Mouse (Mus musculus) MEL (cell line): ENCODE data around the gene Cux1. TPM values are rescaled to one million over a fixed set of nuclear protein-coding genes. Genes with fewer than 3 reads are reported as not detected.

Experiments
- DNase-seq: peaks from one replicate; pipeline ENCODE4 v3.0.0; 2011; ENCODE audit warnings: low read depth, low spot score
- H3K27ac ChIP-seq: 2 replicates; pipeline ENCODE4 v1.5.1; 2012; ENCODE audit warnings: low read depth, mild to moderate bottlenecking, control low read depth, low read length, moderate library complexity; ENCODE audit not compliant: control insufficient read depth
- H3K27me3 ChIP-seq, 2 experiments: fragments of 150-350 bp in 1 of 2; sonication (generic) in 1 of 2; 2 replicates each; pipeline ENCODE4 v1.6.1; 2012; ENCODE audit warnings: low read length in 2 of 2, mild to moderate bottlenecking in 2 of 2, improper control_type of control experiment in 1 of 2, moderate library complexity in 1 of 2; ENCODE audit not compliant: insufficient read depth in 2 of 2, control insufficient read depth in 1 of 2
- H3K36me3 ChIP-seq, 2 experiments: 2 replicates each; pipeline ENCODE4 v1.6.1; 2012 to 2014; ENCODE audit warnings: low read length in 2 of 2, improper control_type of control experiment in 1 of 2, inconsistent platforms in 1 of 2, mild to moderate bottlenecking in 1 of 2; ENCODE audit not compliant: insufficient read depth in 2 of 2, control insufficient read depth in 1 of 2
- H3K4me1 ChIP-seq, 2 experiments: fragments of 150-350 bp in 1 of 2; sonication (generic) in 1 of 2; 2 replicates each; pipeline ENCODE4 v1.6.1; 2012; ENCODE audit warnings: low read length in 2 of 2, improper control_type of control experiment in 1 of 2, mild to moderate bottlenecking in 1 of 2; ENCODE audit not compliant: insufficient read depth in 2 of 2, control insufficient read depth in 1 of 2
- H3K4me3 ChIP-seq, 2 experiments: fragments of 150-350 bp in 1 of 2; sonication (generic) in 1 of 2; 2 replicates each; pipeline ENCODE4 v1.5.1; 2012; ENCODE audit warnings: low read depth in 2 of 2, low read length in 2 of 2, mild to moderate bottlenecking in 2 of 2, moderate library complexity in 2 of 2, control low read depth in 1 of 2, improper control_type of control experiment in 1 of 2; ENCODE audit not compliant: control insufficient read depth in 1 of 2, insufficient read depth in 1 of 2
- H3K79me2 ChIP-seq: 2 replicates; pipeline ENCODE4 v1.6.1; 2012; ENCODE audit warnings: mild to moderate bottlenecking, low read length, moderate library complexity; ENCODE audit not compliant: control insufficient read depth, poor library complexity, insufficient read depth
- H3K9ac ChIP-seq: 2 replicates; pipeline ENCODE4 v1.6.1; 2012; ENCODE audit warnings: low read depth, mild to moderate bottlenecking, control low read depth, low read length, moderate library complexity; ENCODE audit not compliant: control insufficient read depth, poor library complexity, severe bottlenecking
- H3K9me3 ChIP-seq: fragments of 150-350 bp; sonication (generic); replicated peaks from 2 replicates; pipeline ENCODE4 v1.6.1; 2012; ENCODE audit warnings: mild to moderate bottlenecking, low read length, improper control_type of control experiment, moderate library complexity; ENCODE audit not compliant: insufficient read depth
- BHLHE40 ChIP-seq: IDR thresholded peaks from 2 replicates; pipeline ENCODE4 v1.6.1; 2012; ENCODE audit warnings: low read depth, mild to moderate bottlenecking, inconsistent platforms, low read length, improper control_type of control experiment, borderline replicate concordance
- CHD1 ChIP-seq: IDR thresholded peaks from 2 replicates; pipeline ENCODE4 v1.6.1; 2012; ENCODE audit warnings: low read depth, mild to moderate bottlenecking, inconsistent platforms, low read length, improper control_type of control experiment
- CHD2 ChIP-seq: IDR thresholded peaks from 2 replicates; pipeline ENCODE4 v1.6.1; 2011; ENCODE audit warnings: low read length, improper control_type of control experiment
- CTCF ChIP-seq, 3 experiments: IDR thresholded peaks in 2 of 3; conservative IDR thresholded peaks in 1 of 3; 2 replicates each; pipeline ENCODE4 v1.5.1; 2011 to 2012; ENCODE audit warnings: low read length in 3 of 3, low read depth in 2 of 3, mild to moderate bottlenecking in 2 of 3, improper control_type of control experiment in 1 of 3, inconsistent platforms in 1 of 3, mixed read lengths in 1 of 3, moderate library complexity in 1 of 3; ENCODE audit not compliant: control insufficient read depth in 1 of 3, insufficient read depth in 1 of 3, poor library complexity in 1 of 3, severe bottlenecking in 1 of 3
- E2F4 ChIP-seq: IDR thresholded peaks from 2 replicates; pipeline ENCODE4 v1.6.1; 2011; ENCODE audit warnings: low read depth, low read length, improper control_type of control experiment, borderline replicate concordance
- ELF1 ChIP-seq: IDR thresholded peaks from 2 replicates; pipeline ENCODE4 v1.6.1; 2014; ENCODE audit warnings: low read depth, mild to moderate bottlenecking, inconsistent platforms, low read length, improper control_type of control experiment, moderate library complexity
- EP300 ChIP-seq, 2 experiments: IDR thresholded peaks; 2 replicates each; pipeline ENCODE4 v1.6.1; 2011; ENCODE audit warnings: improper control_type of control experiment in 2 of 2, low read length in 2 of 2, low read depth in 1 of 2, mild to moderate bottlenecking in 1 of 2
- ETS1 ChIP-seq: IDR thresholded peaks from 2 replicates; pipeline ENCODE4 v1.6.1; 2012; ENCODE audit warnings: low read depth, mild to moderate bottlenecking, inconsistent platforms, low read length, improper control_type of control experiment, moderate library complexity
- GABPA ChIP-seq: IDR thresholded peaks from 2 replicates; pipeline ENCODE4 v1.6.1; 2012; ENCODE audit warnings: low read depth, mild to moderate bottlenecking, inconsistent platforms, low read length, improper control_type of control experiment, moderate library complexity
- GATA1 ChIP-seq: IDR thresholded peaks from 2 replicates; pipeline ENCODE4 v1.6.1; 2011; ENCODE audit warnings: low read depth, low read length, improper control_type of control experiment
- HCFC1 ChIP-seq: IDR thresholded peaks from 2 replicates; pipeline ENCODE4 v1.6.1; 2012; ENCODE audit warnings: low read depth, mild to moderate bottlenecking, inconsistent platforms, low read length, improper control_type of control experiment, moderate library complexity
- KAT2A ChIP-seq: conservative IDR thresholded peaks from 2 replicates; pipeline ENCODE4 v1.6.1; 2012; ENCODE audit warnings: low read depth, low read length, improper control_type of control experiment, inconsistent platforms
- MAFK ChIP-seq: IDR thresholded peaks from 2 replicates; pipeline ENCODE4 v1.6.1; 2011; ENCODE audit warnings: low read depth, mild to moderate bottlenecking, low read length, improper control_type of control experiment, borderline replicate concordance
- MAX ChIP-seq: IDR thresholded peaks from 2 replicates; pipeline ENCODE4 v1.6.1; 2011; ENCODE audit warnings: low read length, improper control_type of control experiment
- MAZ ChIP-seq: IDR thresholded peaks from 2 replicates; pipeline ENCODE4 v1.6.1; 2012; ENCODE audit warnings: low read depth, mild to moderate bottlenecking, inconsistent platforms, low read length, improper control_type of control experiment
- MXI1 ChIP-seq: IDR thresholded peaks from 2 replicates; pipeline ENCODE4 v1.6.1; 2011; ENCODE audit warnings: mild to moderate bottlenecking, low read depth, low read length, improper control_type of control experiment
- MYB ChIP-seq: IDR thresholded peaks from 2 replicates; pipeline ENCODE4 v1.6.1; 2011; ENCODE audit warnings: mild to moderate bottlenecking, low read depth, low read length, improper control_type of control experiment
- POLR2A ChIP-seq, 2 experiments: IDR thresholded peaks; 2 replicates each; pipeline ENCODE4 v1.6.1; 2011 to 2012; ENCODE audit warnings: low read length in 2 of 2, mild to moderate bottlenecking in 2 of 2, control low read depth in 1 of 2, improper control_type of control experiment in 1 of 2, low read depth in 1 of 2, moderate library complexity in 1 of 2; ENCODE audit not compliant: control insufficient read depth in 1 of 2, insufficient read depth in 1 of 2, poor library complexity in 1 of 2
- POLR2AphosphoS5 ChIP-seq: IDR thresholded peaks from 2 replicates; pipeline ENCODE4 v1.6.1; 2012; ENCODE audit warnings: low read depth, borderline replicate concordance, mild to moderate bottlenecking, inconsistent platforms, low read length, moderate library complexity, mixed read lengths
- RAD21 ChIP-seq: IDR thresholded peaks from 2 replicates; pipeline ENCODE4 v1.6.1; 2011; ENCODE audit warnings: mild to moderate bottlenecking, low read depth, low read length, improper control_type of control experiment
- SIN3A ChIP-seq: IDR thresholded peaks from 2 replicates; pipeline ENCODE4 v1.6.1; 2012; ENCODE audit warnings: low read length, improper control_type of control experiment, inconsistent platforms
- SMC3 ChIP-seq: IDR thresholded peaks from 2 replicates; pipeline ENCODE4 v1.6.1; 2011; ENCODE audit warnings: low read depth, low read length, improper control_type of control experiment
- TAL1 ChIP-seq: IDR thresholded peaks from 2 replicates; pipeline ENCODE4 v1.6.1; 2012; ENCODE audit warnings: mild to moderate bottlenecking, inconsistent platforms, low read length, moderate library complexity, mixed read lengths
- TBP ChIP-seq: IDR thresholded peaks from 2 replicates; pipeline ENCODE4 v1.8.0; 2011; ENCODE audit warnings: low read depth, low read length, improper control_type of control experiment
- TCF12 ChIP-seq: IDR thresholded peaks from 2 replicates; pipeline ENCODE4 v1.6.1; 2014; ENCODE audit warnings: low read depth, mild to moderate bottlenecking, inconsistent platforms, low read length, improper control_type of control experiment, moderate library complexity
- UBTF ChIP-seq: IDR thresholded peaks from 2 replicates; pipeline ENCODE4 v1.6.1; 2012; ENCODE audit warnings: low read depth, mild to moderate bottlenecking, inconsistent platforms, low read length, improper control_type of control experiment, moderate library complexity, borderline replicate concordance; ENCODE audit not compliant: insufficient read depth
- USF1 ChIP-seq: IDR thresholded peaks from 2 replicates; pipeline ENCODE4 v1.6.1; 2014; ENCODE audit warnings: low read depth, mild to moderate bottlenecking, inconsistent platforms, low read length, improper control_type of control experiment, moderate library complexity
- ZC3H11A ChIP-seq: IDR thresholded peaks from 2 replicates; pipeline ENCODE4 v1.6.1; 2012; ENCODE audit warnings: low read depth, mild to moderate bottlenecking, inconsistent platforms, low read length, improper control_type of control experiment
- ZKSCAN1 ChIP-seq: IDR thresholded peaks from 2 replicates; pipeline ENCODE4 v1.6.1; 2012; ENCODE audit warnings: low read depth, mild to moderate bottlenecking, inconsistent platforms, low read length, improper control_type of control experiment, moderate library complexity
- ZNF384 ChIP-seq: IDR thresholded peaks from 2 replicates; pipeline ENCODE4 v1.6.1; 2012; ENCODE audit warnings: low read depth, mild to moderate bottlenecking, inconsistent platforms, low read length, improper control_type of control experiment
- polyA plus RNA-seq, 2 experiments: library from polyadenylated mRNA; stranded (reverse) in 1 of 2; unstranded in 1 of 2; fragments of >175 nt in 1 of 2; fragments of >200 nt in 1 of 2; gene quantifications; 2 replicates each; pipeline versions ENCODE4 v1.2.1 to v1.2.4; 2012; ENCODE audit warnings: low replicate concordance in 2 of 2, low read depth in 1 of 2; ENCODE audit not compliant: insufficient read length in 2 of 2, insufficient read depth in 1 of 2, missing spikeins in 1 of 2
- total RNA-seq: library from RNA; depleted of rRNA; stranded (reverse); fragments of 300-350 nt; gene quantifications from 2 replicates; pipeline ENCODE4 v1.2.3, GENCODE M21; 2012

Gene Cux1
- total and polyA plus RNA-seq, 3 experiments, result 71.1 to 104 TPM; not detected in 1

GRCm38 (mm10) chr5:136511378-136511777 is 55.9 kb downstream of the Cux1 start (continued):
- TF ChIP-seq KAT2A (peak; percentile 37; the same call in 1 of the 2 replicates), BHLHE40 (peak; percentile 39; the same call in 1 of the 2 replicates), POLR2AphosphoS5 (no peak), MAZ (peak; percentile 34; the same call in 1 of the 2 replicates), CTCF (IDR thresholded peaks at IDR 0.05 in 2 of 3, conservative IDR thresholded peaks at IDR 0.05 in 1 of 3; ENCODE audit: control insufficient read depth in 1 of 3, insufficient read depth in 1 of 3, low read depth in 2 of 3, low read length in 3 of 3, poor library complexity in 1 of 3, severe bottlenecking in 1 of 3) (no peak), ZNF384 (peak; percentile 40; the same call in 1 of the 2 replicates), MXI1 (peak; percentile 54; the same call in 1 of the 2 replicates), CHD1 (no peak), UBTF (no peak), CHD2 (no peak), USF1 (no peak), GABPA (no peak), TBP (no peak), MAFK (no peak), POLR2A (IDR thresholded peaks at IDR 0.05; ENCODE audit: control insufficient read depth in 1 of 2, insufficient read depth in 1 of 2, low read depth in 1 of 2, low read length in 2 of 2, poor library complexity in 1 of 2) (no peak), EP300 (IDR thresholded peaks at IDR 0.05; ENCODE audit: low read depth in 1 of 2, low read length in 2 of 2) (peak; percentile 52 to 64; a peak in 3 of 4 replicates), E2F4 (no peak), TCF12 (peak; percentile 44; the same call in 1 of the 2 replicates), MYB (no peak), ZKSCAN1 (no peak), SMC3 (no peak), ELF1 (no peak; the same call in 1 of the 2 replicates), ZC3H11A (no peak)

GRCm38 (mm10) chr5:136510609-136511008 is 56.7 kb downstream of the Cux1 start:
- H3K4me1 ChIP-seq, result peaks cover 44 to 50% of the 10 kb centered on the region in 2 experiments
- no peaks in the 10 kb centered on the region for H3K27me3 ChIP-seq
- DNase-seq, result peak; percentile 86
- peaks cover 58% of the 10 kb centered on the region for H3K79me2 ChIP-seq
- TF ChIP-seq SIN3A (peak; percentile 67; the same call in 1 of the 2 replicates), MAFK (no peak), SMC3 (no peak), EP300 (IDR thresholded peaks at IDR 0.05; ENCODE audit: low read depth in 1 of 2, low read length in 2 of 2) (peak in 1 of 2 experiments; percentile 80; a peak in 3 of 4 replicates), E2F4 (no peak), MAX (no peak), ELF1 (0 out of 2 replicates have a peak, but pooled peaks have one; percentile 25), TCF12 (no peak), KAT2A (no peak), HCFC1 (peak; percentile 35; the same call in 1 of the 2 replicates), ETS1 (peak; percentile 71), GATA1 (peak; percentile 69), TAL1 (peak; percentile 52), RAD21 (no peak), USF1 (no peak), ZNF384 (peak; percentile 99), MXI1 (peak; percentile 17; the same call in 1 of the 2 replicates), ZKSCAN1 (no peak), CTCF (IDR thresholded peaks at IDR 0.05 in 2 of 3, conservative IDR thresholded peaks at IDR 0.05 in 1 of 3; ENCODE audit: control insufficient read depth in 1 of 3, insufficient read depth in 1 of 3, low read depth in 2 of 3, low read length in 3 of 3, poor library complexity in 1 of 3, severe bottlenecking in 1 of 3) (no peak)
- TF ChIP-seq, all 39 proteins: peak for 9
- Histone ChIP-seq H3K4me3 (no peak overlapping the region), H3K27ac (peak overlapping the region; percentile 81), H3K9ac (peak overlapping the region; percentile 38; the same call in 1 of the 2 replicates), H3K36me3 (peaks cover 3 to 55% of the 10 kb centered on the region in 2 experiments; a peak in 3 of 4 replicates), H3K9me3 (no peaks in the 10 kb centered on the region)
